Mouse (Mus musculus): ENCODE measurements around the gene E030030I06Rik.
"Not testable (repeated sequence)": the region's sequence is repeated elsewhere in the genome, so short reads cannot be mapped to it uniquely, and the experiment has no call there.

DNA sequence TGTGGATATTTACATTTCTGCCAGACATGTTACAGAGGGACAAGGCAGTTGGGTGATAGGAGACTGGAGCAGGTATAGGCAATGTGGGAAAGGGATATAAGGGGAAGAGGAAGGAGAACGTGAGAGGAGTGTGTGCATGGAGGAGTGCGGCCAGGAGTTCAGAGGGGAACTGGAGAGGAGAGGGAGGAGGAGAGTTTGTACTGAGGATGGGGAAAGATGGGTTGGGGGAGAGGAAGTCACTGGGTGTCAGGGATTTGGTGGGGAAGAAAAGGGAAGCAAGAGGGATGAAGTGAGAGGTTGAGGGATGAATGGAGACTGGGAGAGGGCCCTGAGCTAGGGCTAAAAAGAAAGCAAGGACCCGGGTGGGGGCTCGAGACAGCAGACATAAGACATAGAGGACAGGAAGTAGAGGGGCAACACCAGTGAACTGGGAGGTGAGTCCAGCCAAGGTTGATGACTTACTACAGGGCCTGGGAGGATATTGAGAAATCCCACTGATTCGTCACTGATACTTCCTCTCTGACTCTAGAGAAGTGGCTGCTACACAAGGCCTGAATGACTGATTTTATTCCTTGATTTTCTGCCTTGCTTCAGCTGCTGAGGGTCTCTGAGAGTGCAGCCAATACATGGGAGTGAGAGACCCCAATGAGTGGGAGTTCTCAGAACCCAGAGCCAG is 16.4 kb upstream of the E030030I06Rik start:
- not testable (repeated sequence) for TF ChIP-seq POLR2AphosphoS2 (IDR thresholded peaks at IDR 0.05; ENCODE audit: low read length); CTCF (IDR thresholded peaks at IDR 0.05 in 2 of 3, conservative IDR thresholded peaks at IDR 0.05 in 1 of 3; ENCODE audit: control insufficient read depth in 1 of 3, insufficient read depth in 1 of 3, low read depth in 2 of 3, low read length in 3 of 3, poor library complexity in 1 of 3, severe bottlenecking in 1 of 3); POLR2A (IDR thresholded peaks at IDR 0.05; ENCODE audit: control insufficient read depth in 1 of 2, insufficient read depth in 1 of 2, low read depth in 1 of 2, low read length in 2 of 2, poor library complexity in 1 of 2); TCF12 (IDR thresholded peaks at IDR 0.05; ENCODE audit: low read depth, low read length); MEF2A (IDR thresholded peaks at IDR 0.05; ENCODE audit: extremely low read depth, insufficient replicate concordance, low read depth, low read length, poor library complexity, severe bottlenecking); JUND (IDR thresholded peaks at IDR 0.05; ENCODE audit: low read depth, low read length); MYC (IDR thresholded peaks at IDR 0.05; ENCODE audit: low read depth, low read length); SMC3 (IDR thresholded peaks at IDR 0.05; ENCODE audit: low read depth, low read length)
